Mouse (Mus musculus) lung, adult 18-20 months (tissue): ENCODE measurements around the gene Gm10135.
"Not testable (repeated sequence)": the region's sequence is repeated elsewhere in the genome, so short reads cannot be mapped to it uniquely, and the experiment has no call there.

Experiments used
- DNase-seq, 2 experiments: peaks; one replicate each; pipeline ENCODE4 v3.0.0; 2022; ENCODE audit warnings: mixed read lengths in 2 of 2

Gene Gm10135

DNA sequence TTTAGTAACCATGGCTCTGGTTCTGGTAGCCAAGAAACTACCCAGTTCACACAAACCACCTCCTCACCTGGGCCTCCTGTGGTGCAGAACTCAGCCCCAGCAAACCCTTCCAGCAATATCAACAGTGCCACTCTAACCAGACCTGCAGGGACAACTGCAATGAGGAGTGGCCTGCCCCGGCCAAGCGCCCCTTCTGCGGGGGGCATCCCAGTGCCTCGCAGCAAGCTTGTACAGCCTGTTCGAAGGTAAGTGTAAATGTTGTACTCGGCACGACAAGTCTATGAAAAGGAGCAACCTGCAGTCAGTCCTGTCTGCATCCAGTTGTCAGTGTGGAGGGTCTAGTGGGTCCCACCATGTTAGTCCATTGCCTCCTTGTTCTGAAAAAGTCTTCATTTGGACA, at the start of gene Gm10135:
Gene Gm10135 (minus strand): TSS at position 101 of the 400 bp plus-strand sequence.
- peak in 1 of 2 experiments; percentile 8 for DNase-seq

- no peak for DNase-seq
Measured at GRCm38 (mm10) chr5:73023801-73024200, 49.3 kb upstream of the Gm10135 start.

DNA sequence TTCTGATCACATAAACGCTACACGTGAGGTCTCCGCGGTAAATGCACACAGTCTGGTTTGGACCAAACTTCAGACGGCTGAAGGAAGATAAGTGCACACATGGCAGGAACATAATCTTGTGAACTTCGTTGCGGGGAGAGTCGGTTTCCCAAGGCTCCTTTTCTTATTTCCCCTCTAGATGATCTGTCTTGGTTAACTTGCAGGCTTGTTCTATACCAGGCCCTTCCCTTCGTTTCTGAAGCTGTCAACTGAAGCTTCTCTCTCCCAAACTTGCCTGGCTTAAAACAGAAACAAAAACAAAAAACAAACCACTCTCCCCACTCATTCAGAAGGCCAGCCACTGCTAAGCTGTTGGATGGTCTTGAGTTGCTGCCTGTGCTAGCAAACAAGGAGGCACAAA, 40.2 kb upstream of the Gm10135 start:
- DNase-seq = no peak

DNA sequence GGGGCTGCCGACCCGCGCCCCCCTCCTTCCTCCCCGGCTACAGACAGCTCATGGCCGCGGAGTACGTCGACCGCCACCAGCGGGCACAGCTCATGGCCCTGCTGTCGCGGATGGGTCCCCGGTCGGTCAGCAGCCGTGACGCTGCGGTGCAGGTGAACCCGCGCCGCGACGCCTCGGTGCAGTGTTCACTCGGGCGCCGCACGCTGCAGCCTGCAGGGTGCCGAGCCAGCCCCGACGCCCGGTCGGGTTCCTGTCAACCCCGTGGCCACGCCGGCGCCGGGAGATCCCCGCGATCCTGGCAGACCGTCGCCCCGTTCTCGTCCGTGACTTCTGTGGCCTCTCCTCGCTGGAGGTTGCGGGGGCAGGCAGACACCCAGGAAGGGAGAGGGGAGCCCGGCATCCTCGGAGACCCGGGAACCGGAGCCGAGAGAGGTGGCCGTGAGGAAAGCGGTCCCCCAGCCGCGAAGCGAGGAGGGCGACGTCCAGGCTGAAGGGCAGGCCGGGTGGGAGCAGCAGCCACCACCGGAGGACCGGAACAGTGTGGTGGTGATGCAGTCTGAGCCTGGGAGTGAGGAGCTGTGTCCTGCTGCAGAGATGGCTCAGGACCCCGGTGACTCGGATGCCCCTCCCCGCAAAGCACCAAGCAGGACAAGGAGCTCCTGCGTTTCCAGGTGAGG, 39.2 kb upstream of the Gm10135 start:
- DNase-seq = not testable (repeated sequence)

GRCm38 (mm10) chr5:73012884-73013610, 38.5 kb upstream of the Gm10135 start:
- not testable (repeated sequence) for DNase-seq

DNA sequence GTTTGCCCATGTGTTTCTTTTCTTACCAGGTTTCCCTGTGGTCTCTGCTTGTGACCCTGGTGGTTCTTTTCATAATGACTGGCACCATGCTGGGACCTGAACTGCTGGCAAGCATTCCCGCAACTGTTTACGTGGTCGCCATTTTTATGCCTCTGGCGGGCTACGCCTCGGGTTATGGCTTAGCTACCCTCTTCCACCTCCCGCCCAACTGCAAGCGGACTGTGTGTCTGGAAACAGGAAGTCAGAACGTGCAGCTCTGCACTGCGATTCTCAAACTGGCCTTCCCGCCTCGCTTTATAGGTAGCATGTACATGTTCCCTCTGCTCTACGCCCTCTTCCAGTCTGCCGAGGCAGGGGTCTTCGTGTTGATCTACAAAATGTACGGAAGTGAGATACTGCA, 37.3 kb upstream of the Gm10135 start:
- not testable (repeated sequence) for DNase-seq

- peak in 1 of 2 experiments; percentile 10 for DNase-seq
Measured at GRCm38 (mm10) chr5:73008230-73008629, 33.7 kb upstream of the Gm10135 start.

DNA sequence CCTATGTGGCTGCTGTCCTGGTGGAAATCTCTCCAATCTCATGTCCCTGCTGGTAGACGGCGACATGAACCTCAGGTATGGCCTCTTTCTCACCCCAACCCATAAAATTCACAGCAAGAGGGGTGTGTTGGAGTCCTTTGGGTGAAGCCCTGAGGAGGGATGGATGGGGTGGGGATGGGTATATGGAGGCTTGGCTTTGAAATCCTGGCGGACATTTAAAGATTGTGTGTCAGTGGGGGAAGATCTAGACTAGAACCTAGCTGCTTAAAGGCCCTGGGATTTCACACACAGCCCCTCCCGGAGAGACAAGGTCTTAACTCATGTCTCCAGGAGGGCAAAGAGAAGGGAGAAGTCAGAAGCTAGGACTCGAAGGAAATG, 33.1 kb upstream of the Gm10135 start:
- DNase-seq = no peak

GRCm38 (mm10) chr5:73006784-73007581, 32.5 kb upstream of the Gm10135 start, which contains the start of gene Slc10a4:
TSS of gene Slc10a4 (plus strand) at chr5:73006883.
- peak; percentile 15 to 18 for DNase-seq

DNA sequence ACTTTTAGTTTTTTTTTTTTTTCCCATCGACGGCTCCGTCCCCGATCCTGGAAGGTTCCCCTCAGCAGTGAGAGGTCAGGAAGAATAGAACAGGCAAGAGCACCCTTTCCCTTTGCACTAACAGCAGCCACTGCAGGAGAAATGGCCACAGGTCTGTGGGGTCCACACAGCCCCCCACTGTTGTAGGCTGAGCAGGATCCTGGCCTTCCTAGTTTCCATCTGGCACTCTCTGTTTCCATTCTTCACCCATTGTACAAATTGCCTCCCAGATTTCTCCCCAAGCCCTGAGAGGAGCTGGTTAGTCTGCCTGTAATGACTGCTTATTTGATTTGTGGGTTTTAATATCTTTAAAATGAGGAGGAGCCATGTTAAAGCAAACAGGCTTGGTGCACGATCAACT, 29.5 kb upstream of the Gm10135 start:
- no peak for DNase-seq

GRCm38 (mm10) chr5:72998546-72998945, 24.0 kb upstream of the Gm10135 start:
- DNase-seq = not testable (repeated sequence)

DNA sequence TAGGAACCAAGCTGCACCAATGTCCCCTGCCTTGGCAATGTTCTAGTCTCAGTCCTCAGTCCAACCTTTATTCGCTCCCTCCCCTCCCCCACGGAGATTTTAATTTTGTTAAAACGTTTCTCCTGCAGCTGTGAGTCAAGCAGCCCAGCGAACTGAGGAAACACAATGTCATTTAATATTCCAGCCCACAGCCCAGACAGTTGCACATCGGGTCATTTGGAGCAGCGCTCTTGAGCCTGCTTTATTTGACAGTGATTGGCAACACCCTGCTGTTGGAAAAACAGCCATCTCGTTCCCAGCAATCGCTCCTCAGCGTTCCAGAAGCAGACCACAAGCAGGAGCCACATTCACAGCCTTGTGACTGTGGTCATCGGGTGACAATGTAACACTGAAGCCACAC, 20.9 kb upstream of the Gm10135 start:
- DNase-seq = no peak

DNA sequence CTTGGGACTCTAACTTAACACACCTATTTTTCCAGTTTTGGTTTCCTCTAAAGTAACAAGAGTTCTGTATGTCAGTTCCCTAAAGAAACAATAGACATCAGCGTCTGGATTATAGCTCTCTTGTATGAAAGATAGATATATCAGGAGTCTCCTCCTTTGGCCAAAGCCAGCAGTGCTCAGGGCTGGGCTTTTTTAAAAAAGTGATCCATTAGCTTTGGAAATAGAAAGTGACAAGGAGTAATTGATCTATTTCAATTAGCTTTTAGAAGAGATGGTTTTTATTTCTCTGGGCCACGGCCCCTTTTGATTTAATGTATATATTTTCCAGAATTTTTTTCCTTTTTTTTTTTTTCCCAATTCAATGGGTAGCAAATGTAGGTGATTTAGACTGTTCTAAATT, 20.4 kb upstream of the Gm10135 start:
- no peak for DNase-seq

GRCm38 (mm10) chr5:72994424-72994823, 19.9 kb upstream of the Gm10135 start:
- DNase-seq = no peak

DNA sequence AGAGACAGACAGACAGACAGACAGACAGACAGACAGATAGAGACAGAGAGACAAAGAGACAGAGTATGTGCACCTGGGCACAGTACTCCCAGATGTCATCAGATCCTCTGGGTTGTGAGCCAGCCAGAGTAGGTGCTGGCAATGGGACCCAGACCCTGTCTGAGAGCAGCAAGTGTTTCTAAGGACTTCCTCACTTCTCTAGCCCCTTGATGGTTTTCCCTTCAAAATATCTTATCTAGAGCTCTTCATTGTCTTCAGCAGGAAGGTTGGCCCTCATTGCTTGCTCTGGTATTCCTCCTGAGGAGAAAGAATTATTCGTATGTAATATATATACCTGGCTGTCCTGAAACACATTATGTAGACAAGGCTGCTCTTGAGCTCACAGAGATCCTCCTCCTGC, 18.0 kb upstream of the Gm10135 start:
- no peak for DNase-seq

DNA sequence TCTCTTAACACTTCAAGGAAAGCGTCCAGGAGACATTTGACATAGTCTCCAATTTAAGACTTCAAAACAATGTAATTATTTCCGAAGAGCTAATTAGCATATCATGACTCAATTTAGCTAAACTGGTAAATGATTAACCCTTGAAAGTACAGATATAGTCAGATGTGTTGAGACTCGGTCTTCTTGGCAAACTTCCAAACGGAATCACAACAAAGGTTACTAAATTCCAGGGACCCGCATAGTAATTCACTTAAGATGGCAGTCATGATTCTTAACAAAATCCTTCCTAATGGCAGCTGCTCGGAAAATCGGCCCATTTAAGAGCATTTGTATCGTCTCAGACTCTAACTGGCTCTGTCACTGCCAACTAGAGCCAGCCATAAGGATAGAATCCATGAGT, 15.3 kb upstream of the Gm10135 start:
- no peak for DNase-seq

GRCm38 (mm10) chr5:72987786-72988185, 13.3 kb upstream of the Gm10135 start:
- DNase-seq = no peak

- no peak for DNase-seq
Measured at GRCm38 (mm10) chr5:72984091-72984490, 9.6 kb upstream of the Gm10135 start.

DNA sequence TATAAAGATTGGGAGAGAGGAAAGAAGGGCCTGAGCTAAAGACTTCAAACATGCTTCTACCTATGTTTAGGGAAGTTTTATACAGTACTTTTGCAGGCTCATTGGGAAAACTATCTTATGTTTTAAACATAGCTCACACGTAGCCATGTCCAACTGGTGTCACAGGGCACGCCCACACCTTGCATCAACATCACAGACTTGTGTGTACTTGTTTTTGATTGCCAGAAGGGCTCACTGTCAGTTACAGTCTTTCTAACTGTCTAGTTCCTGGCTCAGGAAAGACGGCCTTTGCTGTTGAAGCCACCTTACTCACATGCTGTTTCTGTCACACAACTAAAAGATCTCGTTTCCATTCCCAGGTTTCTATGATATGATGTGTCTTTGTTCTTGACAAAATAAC, 2.0 kb upstream of the Gm10135 start:
- DNase-seq = no peak

- no peak for DNase-seq
Measured at GRCm38 (mm10) chr5:72975996-72976395, 1.5 kb upstream of the Gm10135 start.

GRCm38 (mm10) chr5:72972934-72973333, 1.6 kb downstream of the Gm10135 start:
- DNase-seq = no peak

GRCm38 (mm10) chr5:72972435-72972834, 2.1 kb downstream of the Gm10135 start:
- DNase-seq = no peak

DNA sequence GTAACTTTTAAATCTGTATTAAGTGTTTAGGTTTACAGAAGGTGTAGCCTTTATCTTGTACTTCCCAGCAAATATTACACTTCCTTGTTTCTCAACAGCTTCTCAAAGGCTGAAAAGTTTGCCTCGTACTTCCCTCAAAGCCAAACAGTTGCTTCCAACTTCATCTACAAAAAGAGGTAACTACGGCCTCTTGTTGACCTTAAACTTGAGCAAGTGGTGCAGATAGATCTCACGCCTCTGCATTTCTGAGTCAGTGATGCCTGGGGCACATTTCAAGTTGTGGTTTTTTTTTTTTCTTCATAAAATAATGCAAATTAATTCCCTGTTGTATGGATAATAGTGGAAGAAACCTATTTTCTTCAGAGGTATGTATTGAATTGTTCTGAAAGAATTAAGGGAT, 8.8 kb downstream of the Gm10135 start:
- DNase-seq = no peak

DNA sequence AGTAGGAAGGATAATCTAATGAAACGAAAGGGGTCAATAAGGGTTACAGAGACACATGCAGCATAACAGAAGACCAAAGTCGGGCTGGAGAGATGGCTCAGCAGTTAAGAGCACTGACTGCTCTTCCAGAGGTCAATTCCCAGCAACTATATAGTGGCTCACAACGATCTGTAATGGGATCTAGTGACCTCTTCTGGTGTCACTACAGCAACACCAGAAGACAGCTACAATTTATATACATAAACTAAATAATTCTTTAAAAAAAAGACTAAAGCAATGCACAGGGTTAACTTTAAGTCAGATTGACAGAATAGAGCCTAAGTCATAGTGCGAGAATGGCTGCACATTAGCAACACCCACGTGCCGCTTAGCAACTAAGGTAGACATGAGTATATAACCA, 14.4 kb downstream of the Gm10135 start:
- no peak for DNase-seq
